Mouse (Mus musculus) embryonic fibroblast, embryonic 13.5 days (primary cell): ENCODE measurements around the gene Gm20388. TPM values are rescaled to one million over a fixed set of nuclear protein-coding genes. Genes with fewer than 3 reads are reported as not detected.

Source experiments
- H3K27ac ChIP-seq: 2 replicates; pipeline ENCODE4 v1.5.1; 2012; ENCODE audit warnings: low read length, control low read depth, inconsistent platforms; ENCODE audit not compliant: insufficient read depth
- H3K4me1 ChIP-seq: 2 replicates; pipeline ENCODE4 v1.6.1; 2011; ENCODE audit warnings: low read length; ENCODE audit not compliant: control insufficient read depth, insufficient read depth
- H3K4me3 ChIP-seq: 2 replicates; pipeline ENCODE4 v1.5.1; 2011; ENCODE audit warnings: mild to moderate bottlenecking, control low read depth, low read length; ENCODE audit not compliant: insufficient read depth
- CTCF ChIP-seq: IDR thresholded peaks from 2 replicates; pipeline ENCODE4 v1.5.1; 2011; ENCODE audit warnings: mild to moderate bottlenecking, control low read depth, low read length, moderate library complexity, borderline replicate concordance; ENCODE audit not compliant: insufficient read depth
- POLR2A ChIP-seq: IDR thresholded peaks from 2 replicates; pipeline ENCODE4 v1.6.1; 2011; ENCODE audit warnings: low read depth, mild to moderate bottlenecking, control low read depth, low read length, moderate library complexity
- polyA plus RNA-seq: library from polyadenylated mRNA; stranded (reverse); fragments of >200 nt; gene quantifications from 2 replicates; pipeline ENCODE4 v1.2.4, GENCODE M21; 2011; ENCODE audit warnings: low read depth; ENCODE audit not compliant: missing spikeins, insufficient read length

Gm20388 gene
- polyA plus RNA-seq, 1 experiment, result 82.8 TPM

DNA sequence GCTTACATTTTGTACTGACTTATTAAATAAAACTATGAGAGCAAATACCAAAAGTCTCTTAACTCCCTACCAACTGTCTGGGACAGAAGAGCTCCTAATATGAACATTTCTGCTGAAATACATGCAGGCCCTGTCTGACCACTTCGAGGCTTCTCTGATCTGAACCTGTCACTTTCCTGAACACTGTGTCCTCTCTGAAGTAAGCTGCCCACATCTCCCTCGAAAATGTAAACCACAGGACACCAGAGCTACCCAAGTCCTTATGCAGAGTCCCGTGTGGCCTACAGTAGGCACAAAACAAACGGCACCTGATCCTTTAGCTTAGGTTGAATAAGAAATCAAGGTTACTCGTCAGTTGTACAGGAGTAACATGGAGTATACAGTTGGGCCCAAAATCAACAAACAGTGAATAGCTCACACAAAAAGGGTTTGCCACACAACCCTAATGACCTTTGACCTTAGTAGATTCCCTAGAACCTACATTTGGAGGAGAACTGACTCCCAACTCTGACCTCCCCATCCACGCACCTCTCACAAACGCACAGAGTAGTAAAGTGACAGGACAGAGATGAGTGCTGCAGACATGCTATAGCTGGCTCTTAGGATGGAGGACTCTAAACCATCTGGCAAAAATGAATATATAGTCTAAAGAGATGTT lies 3120.8 kb downstream of the Gm20388 start:
- Histone ChIP-seq H3K4me1 (peaks cover 16% of the 10 kb centered on the region), H3K4me3 (no peak overlapping the region), H3K27ac (no peak overlapping the region)
- TF ChIP-seq CTCF (no peak), POLR2A (no peak)

DNA sequence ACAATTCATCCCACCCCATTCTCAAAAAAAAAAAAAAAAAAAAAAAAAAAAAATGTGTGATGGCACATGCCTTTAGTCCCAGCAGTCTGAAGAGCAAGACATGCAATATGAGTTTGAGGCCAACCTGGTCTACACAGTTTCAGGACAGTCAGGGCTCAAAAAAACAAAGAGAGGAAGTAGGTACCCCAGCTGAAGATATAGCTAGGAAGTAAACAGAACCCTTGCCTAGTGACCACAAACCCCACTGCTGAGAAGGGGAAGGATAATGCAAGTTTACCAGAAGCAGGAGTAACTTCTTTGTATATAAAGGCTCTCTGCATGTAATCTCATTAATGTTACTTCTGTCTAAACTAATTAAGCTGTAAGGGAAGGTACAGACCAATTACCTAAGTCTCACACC lies 3122.1 kb downstream of the Gm20388 start:
- Histone ChIP-seq H3K4me1 (peaks cover 20% of the 10 kb centered on the region), H3K27ac (no peak overlapping the region), H3K4me3 (no peak overlapping the region)
- TF ChIP-seq POLR2A (no peak), CTCF (no peak)

- Histone ChIP-seq H3K4me3 (no peak overlapping the region), H3K4me1 (peaks cover 14% of the 10 kb centered on the region), H3K27ac (no peak overlapping the region)
- TF ChIP-seq CTCF (no peak), POLR2A (no peak)
Observed at GRCm38 (mm10) chr8:123033431-123033830, 3122.8 kb downstream of the Gm20388 start.

GRCm38 (mm10) chr8:123034171-123034570 lies 3123.5 kb downstream of the Gm20388 start:
- H3K4me3 ChIP-seq, result no peak overlapping the region
- TF ChIP-seq CTCF (no peak), POLR2A (no peak)
- no peak overlapping the region for H3K27ac ChIP-seq
- peaks cover 10% of the 10 kb centered on the region for H3K4me1 ChIP-seq

DNA sequence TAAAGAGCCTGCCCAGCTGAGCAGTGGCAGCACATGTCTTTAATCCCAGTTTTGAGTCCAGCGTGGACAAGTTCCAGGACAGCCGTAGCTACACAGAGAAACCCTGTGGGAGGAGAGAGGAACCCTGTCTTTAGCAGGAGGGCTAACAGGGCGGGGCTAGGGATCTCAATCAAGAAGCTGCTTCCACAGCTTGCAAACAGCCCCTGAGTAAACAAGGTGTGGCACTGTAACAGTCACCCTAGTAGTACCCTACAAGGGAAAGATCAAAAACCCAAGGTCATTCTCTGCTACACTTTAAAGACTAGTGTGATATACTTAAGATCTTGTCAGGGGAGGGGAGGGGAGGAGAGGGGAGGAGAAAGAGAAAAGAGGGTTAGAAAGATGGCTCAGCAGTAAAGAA lies 3126.3 kb downstream of the Gm20388 start:
- H3K27ac ChIP-seq, result no peak overlapping the region
- H3K4me3 ChIP-seq, result no peak overlapping the region
- TF ChIP-seq POLR2A (no peak), CTCF (no peak)
- H3K4me1 ChIP-seq, result peaks cover 12% of the 10 kb centered on the region

DNA sequence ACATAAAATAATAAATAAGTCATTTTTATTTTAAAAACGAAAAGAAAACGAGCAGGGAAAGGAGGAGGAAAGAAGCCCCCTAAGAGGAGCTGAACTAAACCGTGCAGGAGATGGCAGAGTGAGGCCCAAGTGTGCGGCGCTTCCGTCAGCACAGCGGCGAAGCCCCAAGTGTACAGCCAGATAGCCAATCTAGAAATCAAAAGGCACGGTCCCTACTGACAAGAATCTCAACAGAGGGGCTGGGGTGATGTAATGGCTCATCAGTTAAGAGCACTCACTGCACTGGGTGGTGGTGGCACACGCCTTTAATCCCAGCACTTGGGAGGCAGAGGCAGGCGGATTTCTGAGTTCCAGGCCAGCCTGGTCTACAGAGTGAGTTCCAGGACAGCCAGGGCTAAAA lies 3126.8 kb downstream of the Gm20388 start:
- Histone ChIP-seq H3K4me1 (peaks cover 12% of the 10 kb centered on the region), H3K27ac (no peak overlapping the region), H3K4me3 (no peak overlapping the region)
- TF ChIP-seq POLR2A (no peak), CTCF (no peak)

DNA sequence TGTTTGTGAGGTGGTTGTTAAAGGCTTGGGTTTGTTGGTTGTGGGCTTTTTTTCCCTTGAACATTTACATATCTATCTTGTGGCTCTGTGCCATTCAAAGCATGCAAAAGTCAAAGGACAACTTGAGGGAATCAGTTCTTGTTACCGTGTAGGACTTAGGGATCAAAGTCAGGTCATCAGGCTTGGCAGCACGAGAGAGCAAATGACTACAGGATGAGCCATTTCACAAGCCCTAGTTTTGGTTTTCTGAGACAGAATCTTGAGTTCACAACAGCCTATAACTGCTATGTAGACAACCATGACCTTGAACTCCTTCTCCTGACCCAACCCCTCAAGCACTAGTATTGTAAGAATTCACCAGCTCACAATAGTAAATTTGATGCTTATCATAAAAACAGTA lies 3127.7 kb downstream of the Gm20388 start:
- Histone ChIP-seq H3K27ac (no peak overlapping the region), H3K4me1 (peaks cover 11% of the 10 kb centered on the region), H3K4me3 (no peak overlapping the region)
- TF ChIP-seq POLR2A, result no peak
- no peak for TF ChIP-seq CTCF

GRCm38 (mm10) chr8:123039376-123040109 lies 3128.9 kb downstream of the Gm20388 start:
- Histone ChIP-seq H3K4me1 (peaks cover 8% of the 10 kb centered on the region), H3K27ac (no peak overlapping the region), H3K4me3 (peak overlapping the region; percentile 73; the same call in 1 of the 2 replicates)
- TF ChIP-seq POLR2A, result no peak
- TF ChIP-seq CTCF, result no peak

DNA sequence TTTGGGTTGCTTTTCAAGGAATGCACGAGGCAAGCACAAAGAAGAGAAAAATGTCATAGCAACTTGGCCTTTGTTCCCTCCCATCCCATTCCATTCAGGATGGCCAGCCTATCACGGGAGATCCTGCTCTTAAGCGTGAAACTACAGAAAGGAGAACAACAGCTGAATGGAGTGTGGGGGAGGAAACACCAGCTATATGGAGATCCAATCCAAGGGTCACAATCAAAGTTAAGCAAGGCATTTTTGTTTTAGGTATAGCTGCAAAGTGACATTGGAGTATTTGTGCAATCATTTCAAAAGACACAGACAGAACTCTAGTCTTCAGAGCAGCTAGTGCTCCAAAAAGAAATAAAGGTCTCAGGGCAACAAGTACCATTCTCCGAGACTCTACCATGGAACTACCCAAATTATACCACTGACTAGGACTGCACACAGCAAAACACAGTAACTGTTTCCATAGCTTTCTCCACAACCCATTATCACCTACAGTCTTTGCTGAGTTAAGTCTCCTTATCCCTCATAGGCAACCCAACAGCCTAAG lies 3129.5 kb downstream of the Gm20388 start:
- TF ChIP-seq CTCF (no peak), POLR2A (no peak)
- H3K27ac ChIP-seq, result peak overlapping the region; percentile 85; the same call in 1 of the 2 replicates
- peaks cover 7% of the 10 kb centered on the region for H3K4me1 ChIP-seq
- H3K4me3 ChIP-seq, result peak overlapping the region; percentile 73

GRCm38 (mm10) chr8:123041008-123041773 lies 3130.6 kb downstream of the Gm20388 start:
- Histone ChIP-seq H3K27ac (peak overlapping the region; percentile 87), H3K4me1 (peaks cover 7% of the 10 kb centered on the region), H3K4me3 (peak overlapping the region; percentile 73)
- TF ChIP-seq POLR2A, result peak; percentile 52
- TF ChIP-seq CTCF, result 0 out of 2 replicates have a peak, but pooled peaks have one; percentile 9
